Mouse (Mus musculus) kidney, adult 2 months (tissue): ENCODE measurements at regions not wholly inside any gene's neighbourhood (a gene's known extent, or its start where the extent isn't known, plus 50 kb on each side); places are given as distances from the start of the nearest gene placed in this dataset.

Experiments used
- CTCF ChIP-seq: fragments of 200-500 bp; conservative IDR thresholded peaks from 2 replicates; pipeline ENCODE4 v1.5.1; 2011; ENCODE audit warnings: low read depth, mild to moderate bottlenecking, control low read depth, low read length, moderate library complexity, mixed read lengths; ENCODE audit not compliant: insufficient read depth, insufficient read length
- POLR2A ChIP-seq: fragments of 200-500 bp; IDR thresholded peaks from one replicate; pipeline ENCODE4 v1.6.1; 2011; ENCODE audit warnings: low read depth, low read length, control low read depth

GRCm38 (mm10) chr12:27173151-27173550 lies 169.2 kb downstream of the Sox11 start:
- TF ChIP-seq CTCF (no peak), POLR2A (no peak)
